Mouse (Mus musculus) gastrocnemius, adult 18-20 months (tissue): ENCODE data around the gene Ankrd27. TPM values are rescaled to one million over a fixed set of nuclear protein-coding genes. Genes with fewer than 3 reads are reported as not detected.

Experiments
- DNase-seq: peaks from one replicate; pipeline ENCODE4 v3.0.0; 2021; ENCODE audit warnings: low spot score
- total RNA-seq, 2 experiments: library from RNA; stranded (reverse); gene quantifications; 2 replicates each; pipeline ENCODE4 v1.2.3; 2021

The Ankrd27 gene
- total RNA-seq, 2 experiments from 2014 or later = 12.3 to 15.5 TPM

DNA sequence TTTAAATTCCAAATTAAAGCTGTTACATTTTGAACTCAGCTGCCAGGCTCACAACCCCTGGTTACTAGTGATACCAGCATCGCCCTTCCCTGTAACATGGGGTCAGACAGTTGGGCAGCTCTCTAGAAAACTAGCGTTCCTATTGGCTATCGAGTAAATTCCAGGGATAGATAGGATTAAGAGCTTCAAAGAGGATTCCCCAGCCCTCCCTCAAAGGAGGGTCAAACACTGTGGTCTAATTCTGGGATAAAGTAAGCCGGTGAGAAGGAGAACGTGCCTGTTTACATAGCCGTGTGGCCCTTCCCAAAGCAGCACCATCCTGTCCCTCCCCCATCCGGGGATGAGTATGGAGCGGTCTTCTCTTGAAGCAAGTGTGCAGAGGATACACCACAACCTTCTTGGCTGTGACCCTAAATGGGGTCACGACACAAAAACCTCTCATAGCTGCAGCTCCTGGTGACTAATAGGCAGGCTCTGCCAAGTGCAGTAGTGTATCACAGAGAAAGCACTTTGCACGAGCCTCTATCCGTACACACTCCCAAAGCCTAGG lies 2.5 kb upstream of the Ankrd27 start:
- DNase-seq = no peak

- DNase-seq = no peak
These were observed 1.8 kb upstream of the Ankrd27 start for GRCm38 (mm10) chr7:35584068-35584785.

DNA sequence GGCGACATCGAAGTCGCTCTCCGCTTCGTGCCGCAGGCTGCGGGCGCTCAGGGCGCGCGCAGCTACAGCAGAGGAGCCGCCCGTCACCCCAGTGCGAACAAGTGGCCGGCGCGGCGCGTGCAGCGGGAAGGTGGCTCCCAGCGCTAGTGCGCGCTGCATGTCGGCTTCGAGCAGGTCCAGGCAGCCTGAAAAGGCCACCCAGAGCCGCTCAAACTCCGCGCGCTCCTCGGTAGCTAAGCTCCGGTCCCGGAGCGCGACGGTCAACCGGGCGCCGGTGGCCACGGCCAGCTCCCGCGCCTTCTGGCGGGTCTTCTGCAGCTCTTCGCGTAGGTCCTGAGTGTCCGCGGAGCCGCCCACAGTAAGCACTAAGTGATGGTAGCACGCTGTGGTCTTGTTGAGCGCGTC lies 1.3 kb upstream of the Ankrd27 start:
- DNase-seq = peak; percentile 5

GRCm38 (mm10) chr7:35585191-35586054 lies 621 bp upstream of the Ankrd27 start, which contains the start of gene Rgs9bp:
Rgs9bp (minus strand) TSS chr7:35585582.
- peak; percentile 30 for DNase-seq

GRCm38 (mm10) chr7:35586906-35587445 lies 932 bp downstream of the Ankrd27 start:
- no peak for DNase-seq

- peak; percentile 19 for DNase-seq
These were observed 1.7 kb downstream of the Ankrd27 start for GRCm38 (mm10) chr7:35587728-35588127.

GRCm38 (mm10) chr7:35588680-35589428 lies 2.8 kb downstream of the Ankrd27 start:
- DNase-seq = no peak

DNA sequence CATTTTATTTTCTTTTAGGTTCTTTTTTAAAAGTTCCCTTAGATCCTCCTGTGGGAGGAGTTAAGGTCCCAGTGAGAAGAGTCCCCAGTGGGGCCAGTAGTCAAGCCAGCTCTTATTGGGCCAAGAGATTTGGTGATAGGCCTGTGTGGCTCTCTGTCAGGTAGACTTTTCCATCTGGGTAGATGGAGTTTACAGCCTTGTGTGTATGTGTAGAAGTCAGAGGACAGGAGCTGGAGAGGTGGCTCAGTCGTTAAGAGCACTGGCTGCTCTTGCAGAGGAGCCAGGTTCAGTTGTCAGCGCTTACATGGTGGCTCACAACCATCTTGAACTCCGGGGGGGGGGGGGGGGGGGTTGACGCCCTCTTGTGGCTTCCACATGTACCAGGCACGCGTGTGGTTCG lies 3.4 kb downstream of the Ankrd27 start:
- no peak for DNase-seq

- DNase-seq = no peak
These were observed 4.7 kb downstream of the Ankrd27 start for GRCm38 (mm10) chr7:35590731-35591191.

GRCm38 (mm10) chr7:35594311-35594710 lies 8.3 kb downstream of the Ankrd27 start:
- DNase-seq = no peak

DNA sequence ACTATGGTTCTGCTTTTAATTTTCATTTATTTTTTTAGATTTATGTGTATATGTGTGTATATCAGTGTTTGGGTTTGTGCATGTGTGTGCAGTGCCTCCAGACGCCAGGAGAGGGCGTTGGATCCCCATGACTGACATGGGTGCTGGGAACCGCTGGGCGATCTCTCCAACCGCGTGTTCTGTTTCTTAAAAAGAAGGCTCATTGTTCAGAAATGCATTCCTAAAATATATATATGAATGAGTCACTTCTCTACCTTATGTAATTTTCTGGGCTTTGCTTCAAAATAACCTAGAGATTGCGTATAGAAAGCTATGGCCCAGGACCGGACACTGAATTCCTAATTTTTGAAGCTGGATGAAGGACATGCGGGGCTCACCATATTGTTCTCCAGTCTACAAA lies 13.4 kb downstream of the Ankrd27 start:
- DNase-seq = no peak

DNA sequence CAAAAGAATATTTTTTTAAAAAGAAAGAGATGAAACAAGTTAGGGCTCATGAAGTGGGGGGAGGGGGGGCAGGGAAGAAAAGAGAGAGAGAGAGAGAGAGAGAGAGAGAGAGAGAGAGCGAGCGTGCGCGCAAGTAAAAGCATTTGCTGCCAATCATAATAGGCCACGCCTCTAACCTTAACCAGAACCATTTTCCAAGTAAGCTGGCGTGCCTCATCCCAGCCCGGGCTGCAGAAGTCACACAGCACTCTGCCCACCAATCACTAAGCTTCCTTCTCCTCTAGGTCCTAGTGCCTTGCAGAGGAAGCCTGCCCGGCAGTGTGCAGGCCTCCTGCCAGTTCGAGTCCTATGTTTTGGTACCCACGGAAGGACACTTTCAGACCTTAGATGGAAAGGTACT lies 14.0 kb downstream of the Ankrd27 start:
- no peak for DNase-seq

GRCm38 (mm10) chr7:35601106-35601505 lies 15.1 kb downstream of the Ankrd27 start:
- DNase-seq = no peak

DNA sequence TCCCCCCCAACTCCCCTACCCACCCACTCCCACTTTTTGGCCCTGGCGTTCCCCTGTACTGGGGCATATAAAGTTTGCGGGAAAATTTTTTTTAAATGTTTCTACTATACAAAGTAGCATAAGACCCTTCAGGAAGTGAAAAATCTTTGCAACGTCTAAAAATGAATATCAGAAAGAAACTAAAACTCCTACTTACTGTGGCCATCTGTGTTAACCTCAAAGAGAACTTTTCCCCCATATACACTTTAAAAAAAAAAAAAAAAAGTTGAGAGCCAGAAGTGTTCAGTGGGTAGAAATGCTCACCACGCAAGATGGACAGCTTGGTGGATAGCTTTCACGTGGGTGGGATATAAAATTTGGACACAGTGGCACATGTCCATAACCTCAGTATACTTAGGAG lies 16.7 kb downstream of the Ankrd27 start:
- DNase-seq = no peak

DNA sequence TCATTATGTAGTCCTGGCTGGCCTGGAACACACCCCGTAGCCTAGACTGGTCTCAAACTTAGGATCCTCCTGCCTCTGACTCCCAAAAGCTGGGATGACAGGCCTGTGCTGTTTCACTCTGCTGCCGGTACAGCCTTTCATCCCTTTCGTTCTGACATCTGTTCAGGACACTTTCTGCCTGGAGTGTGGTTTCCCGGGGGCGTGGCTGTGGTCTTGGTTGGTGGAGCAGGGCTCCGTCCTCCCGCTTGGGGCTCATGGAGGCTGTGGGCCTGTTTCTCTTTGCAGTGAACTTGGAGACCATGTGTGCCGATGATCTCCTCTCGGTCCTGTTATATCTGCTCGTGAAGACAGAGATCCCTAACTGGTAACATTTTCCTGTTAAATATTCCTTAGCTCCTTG lies 20.8 kb downstream of the Ankrd27 start:
- DNase-seq = no peak

- DNase-seq = no peak
These were observed 23.2 kb downstream of the Ankrd27 start for GRCm38 (mm10) chr7:35609245-35609644.

- no peak for DNase-seq
These were observed 31.5 kb downstream of the Ankrd27 start for GRCm38 (mm10) chr7:35617513-35617912.

- no peak for DNase-seq
These were observed 36.6 kb downstream of the Ankrd27 start for GRCm38 (mm10) chr7:35622626-35623025.

DNA sequence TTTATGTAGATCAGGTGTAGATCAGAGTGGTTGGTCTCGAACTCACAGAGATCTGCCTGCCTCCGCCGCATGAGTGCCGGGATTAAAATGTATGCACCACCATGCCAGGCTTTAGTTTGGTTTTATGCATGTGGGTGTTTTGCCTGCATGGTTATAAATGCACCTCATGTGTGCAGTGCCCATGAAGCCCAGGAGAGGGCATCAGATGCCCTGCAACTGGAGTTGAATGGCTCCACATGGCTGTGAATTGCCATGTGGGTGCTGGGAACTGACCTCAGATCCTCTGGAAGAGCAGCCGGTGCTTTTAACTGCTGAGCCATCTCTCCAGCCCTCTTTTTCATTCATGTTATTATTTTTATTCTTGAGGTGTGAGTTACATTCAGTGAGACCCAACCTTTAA lies 40.0 kb downstream of the Ankrd27 start:
- no peak for DNase-seq

- DNase-seq = no peak
These were observed 41.3 kb downstream of the Ankrd27 start for GRCm38 (mm10) chr7:35627371-35627770.

GRCm38 (mm10) chr7:35628496-35628895 lies 42.5 kb downstream of the Ankrd27 start:
- DNase-seq = peak; percentile 16
